Mouse (Mus musculus): ENCODE measurements at regions not wholly inside any gene's neighbourhood (a gene's known extent, or its start where the extent isn't known, plus 50 kb on each side); places are given as distances from the start of the nearest gene placed in this dataset.

- DNase-seq (ENCODE audit: low spot score), result no peak
- Histone ChIP-seq H3K27me3 (replicated peaks; ENCODE audit: low read depth, poor library complexity, severe bottlenecking) (no peaks in the 10 kb centered on the region), H3K4me1 (peaks cover 25% of the 10 kb centered on the region), H3K4me3 (no peak overlapping the region), H3K9me3 (no peaks in the 10 kb centered on the region), H3K27ac (replicated peaks) (no peak overlapping the region), H3K36me3 (replicated peaks) (no peaks in the 10 kb centered on the region)
- 64% methylated on average over 2 of the region's 2 CpGs for WGBS
Observed at GRCm38 (mm10) chr7:135798441-135798840, 82.3 kb upstream of the Mki67 start.

GRCm38 (mm10) chr7:135802598-135803121 lies 86.5 kb upstream of the Mki67 start:
- H3K9me3 ChIP-seq, result no peaks in the 10 kb centered on the region
- no peak overlapping the region for H3K4me3 ChIP-seq
- no peak for DNase-seq (ENCODE audit: low spot score)
- no peak overlapping the region; the same call in 1 of the 2 replicates for H3K27ac ChIP-seq (replicated peaks)
- WGBS, result 86% methylated on average over 15 of the region's 15 CpGs
- no peaks in the 10 kb centered on the region for H3K36me3 ChIP-seq (replicated peaks)
- H3K4me1 ChIP-seq, result peaks cover 16% of the 10 kb centered on the region
- no peaks in the 10 kb centered on the region for H3K27me3 ChIP-seq (replicated peaks; ENCODE audit: low read depth, poor library complexity, severe bottlenecking)

GRCm38 (mm10) chr7:135804730-135805129 lies 88.6 kb upstream of the Mki67 start:
- Histone ChIP-seq H3K4me1 (peaks cover 30% of the 10 kb centered on the region), H3K4me3 (no peak overlapping the region), H3K27ac (replicated peaks) (no peak overlapping the region), H3K9me3 (no peaks in the 10 kb centered on the region), H3K27me3 (replicated peaks; ENCODE audit: low read depth, poor library complexity, severe bottlenecking) (no peaks in the 10 kb centered on the region), H3K36me3 (replicated peaks) (no peaks in the 10 kb centered on the region)
- no peak for DNase-seq (ENCODE audit: low spot score)
- WGBS, result 51% methylated on average over 7 of the region's 7 CpGs

GRCm38 (mm10) chr7:135806139-135806538 lies 90.0 kb upstream of the Mki67 start:
- no peak overlapping the region for H3K4me3 ChIP-seq
- DNase-seq (ENCODE audit: low spot score), result no peak
- 0 out of 2 replicates have a peak, but pooled peaks cover 3% of the 10 kb centered on the region for H3K27me3 ChIP-seq (replicated peaks; ENCODE audit: low read depth, poor library complexity, severe bottlenecking)
- 89% methylated on average over 8 of the region's 8 CpGs for WGBS
- H3K4me1 ChIP-seq, result peaks cover 30% of the 10 kb centered on the region
- H3K27ac ChIP-seq (replicated peaks), result no peak overlapping the region
- H3K36me3 ChIP-seq (replicated peaks), result no peaks in the 10 kb centered on the region
- no peaks in the 10 kb centered on the region for H3K9me3 ChIP-seq

GRCm38 (mm10) chr7:135806673-135807072 lies 90.5 kb upstream of the Mki67 start:
- H3K27ac ChIP-seq (replicated peaks), result no peak overlapping the region
- no peaks in the 10 kb centered on the region for H3K9me3 ChIP-seq
- H3K36me3 ChIP-seq (replicated peaks), result no peaks in the 10 kb centered on the region
- H3K4me3 ChIP-seq, result no peak overlapping the region
- DNase-seq (ENCODE audit: low spot score), result no peak
- H3K4me1 ChIP-seq, result peaks cover 35% of the 10 kb centered on the region
- 92% methylated on average over 7 of the region's 7 CpGs for WGBS
- 0 out of 2 replicates have a peak, but pooled peaks cover 3% of the 10 kb centered on the region for H3K27me3 ChIP-seq (replicated peaks; ENCODE audit: low read depth, poor library complexity, severe bottlenecking)

GRCm38 (mm10) chr7:135809167-135809566 lies 93.0 kb upstream of the Mki67 start:
- WGBS, result 82% methylated on average over 10 of the region's 10 CpGs
- no peaks in the 10 kb centered on the region for H3K36me3 ChIP-seq (replicated peaks)

GRCm38 (mm10) chr7:135809751-135810379 lies 93.7 kb upstream of the Mki67 start:
- H3K4me3 ChIP-seq, result no peak overlapping the region
- H3K27me3 ChIP-seq (replicated peaks; ENCODE audit: low read depth, poor library complexity, severe bottlenecking), result 0 out of 2 replicates have a peak, but pooled peaks cover 3% of the 10 kb centered on the region
- no peak for DNase-seq (ENCODE audit: low spot score)
- peaks cover 36% of the 10 kb centered on the region for H3K4me1 ChIP-seq
- WGBS, result 71% methylated on average over 12 of the region's 12 CpGs
- no peak overlapping the region for H3K27ac ChIP-seq (replicated peaks)
- H3K9me3 ChIP-seq, result no peaks in the 10 kb centered on the region
- H3K36me3 ChIP-seq (replicated peaks), result no peaks in the 10 kb centered on the region

More at GRCm38 (mm10) chr7:135809167-135809566, 93.0 kb upstream of the Mki67 start:
- no peaks in the 10 kb centered on the region for H3K9me3 ChIP-seq
- H3K4me1 ChIP-seq, result peaks cover 38% of the 10 kb centered on the region
- no peak overlapping the region for H3K4me3 ChIP-seq
- no peak for DNase-seq (ENCODE audit: low spot score)
- 0 out of 2 replicates have a peak, but pooled peaks cover 3% of the 10 kb centered on the region for H3K27me3 ChIP-seq (replicated peaks; ENCODE audit: low read depth, poor library complexity, severe bottlenecking)
- no peak overlapping the region; the same call in 1 of the 2 replicates for H3K27ac ChIP-seq (replicated peaks)

GRCm38 (mm10) chr7:135810971-135811370 lies 94.8 kb upstream of the Mki67 start:
- 0 out of 2 replicates have a peak, but pooled peaks cover 3% of the 10 kb centered on the region for H3K27me3 ChIP-seq (replicated peaks; ENCODE audit: low read depth, poor library complexity, severe bottlenecking)
- WGBS, result 89% methylated on average over 9 of the region's 9 CpGs
- no peak for DNase-seq (ENCODE audit: low spot score)

GRCm38 (mm10) chr7:135813616-135814015 lies 97.5 kb upstream of the Mki67 start:
- WGBS, result 90% methylated on average over 3 of the region's 3 CpGs
- peaks cover 21% of the 10 kb centered on the region for H3K4me1 ChIP-seq
- H3K4me3 ChIP-seq, result no peak overlapping the region
- no peaks in the 10 kb centered on the region for H3K36me3 ChIP-seq (replicated peaks)
- H3K27ac ChIP-seq (replicated peaks), result no peak overlapping the region
- 0 out of 2 replicates have a peak, but pooled peaks cover 3% of the 10 kb centered on the region for H3K27me3 ChIP-seq (replicated peaks; ENCODE audit: low read depth, poor library complexity, severe bottlenecking)
- no peaks in the 10 kb centered on the region for H3K9me3 ChIP-seq
- no peak for DNase-seq (ENCODE audit: low spot score)

More at GRCm38 (mm10) chr7:135810971-135811370, 94.8 kb upstream of the Mki67 start:
- Histone ChIP-seq H3K27ac (replicated peaks) (no peak overlapping the region), H3K4me3 (no peak overlapping the region), H3K9me3 (no peaks in the 10 kb centered on the region), H3K4me1 (peaks cover 34% of the 10 kb centered on the region), H3K36me3 (replicated peaks) (no peaks in the 10 kb centered on the region)

- no peak for DNase-seq (ENCODE audit: low spot score)
- no peaks in the 10 kb centered on the region for H3K9me3 ChIP-seq
- H3K4me3 ChIP-seq, result no peak overlapping the region
- no peaks in the 10 kb centered on the region for H3K27me3 ChIP-seq (replicated peaks; ENCODE audit: low read depth, poor library complexity, severe bottlenecking)
- 94% methylated on average over 3 of the region's 3 CpGs for WGBS
- H3K4me1 ChIP-seq, result peaks cover 8% of the 10 kb centered on the region
- H3K36me3 ChIP-seq (replicated peaks), result no peaks in the 10 kb centered on the region
- no peak overlapping the region; the same call in 1 of the 2 replicates for H3K27ac ChIP-seq (replicated peaks)
Observed at GRCm38 (mm10) chr7:135816191-135816590, 100.0 kb upstream of the Mki67 start.

GRCm38 (mm10) chr7:135817868-135818267 lies 101.7 kb upstream of the Mki67 start:
- Histone ChIP-seq H3K36me3 (replicated peaks) (no peaks in the 10 kb centered on the region), H3K4me1 (no peaks in the 10 kb centered on the region), H3K27ac (replicated peaks) (no peak overlapping the region), H3K27me3 (replicated peaks; ENCODE audit: low read depth, poor library complexity, severe bottlenecking) (no peaks in the 10 kb centered on the region), H3K9me3 (no peaks in the 10 kb centered on the region), H3K4me3 (no peak overlapping the region)
- no peak for DNase-seq (ENCODE audit: low spot score)
- 67% methylated on average over 3 of the region's 3 CpGs for WGBS

GRCm38 (mm10) chr7:135818298-135818697 lies 102.1 kb upstream of the Mki67 start:
- Histone ChIP-seq H3K9me3 (no peaks in the 10 kb centered on the region), H3K36me3 (replicated peaks) (no peaks in the 10 kb centered on the region), H3K27me3 (replicated peaks; ENCODE audit: low read depth, poor library complexity, severe bottlenecking) (no peaks in the 10 kb centered on the region), H3K4me1 (no peaks in the 10 kb centered on the region), H3K4me3 (no peak overlapping the region), H3K27ac (replicated peaks) (no peak overlapping the region)
- no peak for DNase-seq (ENCODE audit: low spot score)
- WGBS, result 85% methylated on average over 3 of the region's 3 CpGs
